In genomic region chr16:50306727-50307126, GRCm38 (mm10) we compare ENCODE assay signal across 9 mouse cellular contexts.
A peak's percentile ranks its signal among the peaks of the same experiment; 100 is the strongest.
DNase-seq lines count a peak whose midpoint lies in the region; ATAC-seq and TF ChIP-seq lines count a peak whose summit lies in the region.
"Had no signal": no experiment of that assay in that cellular context is flagged by ENCODE, and none has a peak within 500 bp of the region (broad histone marks: within the 10 kb centered on the region; RNA-seq: fewer than 3 reads in every experiment).

No protein-coding gene starts in this region.

- TF ChIP-seq CTCF in lung, adult 2 months (IDR thresholded peaks at IDR 0.05; ENCODE audit: insufficient read depth, low read length) = peak; percentile 2; the same call in 1 of the 2 replicates

- ATAC-seq in forebrain, embryonic 12.5 days (ENCODE audit: low FRiP score) = peak; percentile 36; the same call in 1 of the 2 replicates
- no peak for ATAC-seq in forebrain, embryonic 11.5 days (replicated peaks; ENCODE audit: low FRiP score)
- ATAC-seq in embryonic facial prominence, embryonic 14.5 days (ENCODE audit: low read depth) = no peak
- peak; percentile 24; the same call in 1 of the 2 replicates for ATAC-seq in neural tube, embryonic 15.5 days (ENCODE audit: low FRiP score)

- H3K9me3 ChIP-seq in forebrain, embryonic 12.5 days = no peaks in the 10 kb centered on the region
- H3K9me3 ChIP-seq in forebrain, embryonic 11.5 days (ENCODE audit: control insufficient read depth, low read length) = no peaks in the 10 kb centered on the region
- no peaks in the 10 kb centered on the region for H3K9me3 ChIP-seq in embryonic facial prominence, embryonic 14.5 days (ENCODE audit: control insufficient read depth, low read length)
- no peaks in the 10 kb centered on the region for H3K9me3 ChIP-seq in neural tube, embryonic 15.5 days (replicated peaks)
- H3K9me3 ChIP-seq: limb, embryonic 12.5 days had no signal

- H3K27me3 ChIP-seq in forebrain, embryonic 12.5 days = no peaks in the 10 kb centered on the region
- no peaks in the 10 kb centered on the region for H3K27me3 ChIP-seq in forebrain, embryonic 11.5 days (ENCODE audit: control insufficient read depth, insufficient read depth, low read length)
- H3K27me3 ChIP-seq in embryonic facial prominence, embryonic 14.5 days (replicated peaks; ENCODE audit: control insufficient read depth, insufficient read depth, low read length) = no peaks in the 10 kb centered on the region
- H3K27me3 ChIP-seq in neural tube, embryonic 15.5 days (replicated peaks) = no peaks in the 10 kb centered on the region
- H3K27me3 ChIP-seq: limb, embryonic 12.5 days had no signal

- no peaks in the 10 kb centered on the region for H3K36me3 ChIP-seq in forebrain, embryonic 12.5 days (replicated peaks)
- H3K36me3 ChIP-seq in forebrain, embryonic 11.5 days (ENCODE audit: control insufficient read depth, insufficient read depth, low read length) = no peaks in the 10 kb centered on the region
- no peaks in the 10 kb centered on the region for H3K36me3 ChIP-seq in embryonic facial prominence, embryonic 14.5 days (ENCODE audit: control insufficient read depth, insufficient read depth, low read length)
- H3K36me3 ChIP-seq in neural tube, embryonic 15.5 days = no peaks in the 10 kb centered on the region
- H3K36me3 ChIP-seq: limb, embryonic 12.5 days had no signal

- no peak for TF ChIP-seq POLR2A in lung, adult 2 months (IDR thresholded peaks at IDR 0.05; ENCODE audit: borderline replicate concordance, extremely low read depth, low read depth, low read length)

- intact Hi-C loops in left cerebral cortex, postnatal 4 days (cut with DNase I) = loop anchor here (5.0 kb wide), 1 partner anchor 49 kb away; no protein-coding TSS in a partner anchor

- no peak overlapping the region for H3K9ac ChIP-seq in forebrain, embryonic 12.5 days
- no peak overlapping the region for H3K9ac ChIP-seq in forebrain, embryonic 11.5 days (ENCODE audit: low read length)
- H3K9ac ChIP-seq in embryonic facial prominence, embryonic 14.5 days (ENCODE audit: low read depth, low read length) = no peak overlapping the region
- H3K9ac ChIP-seq in neural tube, embryonic 15.5 days (replicated peaks) = no peak overlapping the region
- H3K9ac ChIP-seq: limb, embryonic 12.5 days had no signal

- no peak overlapping the region for H3K4me2 ChIP-seq in forebrain, embryonic 12.5 days
- no peak overlapping the region for H3K4me2 ChIP-seq in forebrain, embryonic 11.5 days (ENCODE audit: low read depth, low read length, severe bottlenecking)
- no peak overlapping the region for H3K4me2 ChIP-seq in embryonic facial prominence, embryonic 14.5 days (ENCODE audit: low read depth, low read length)
- H3K4me2 ChIP-seq in neural tube, embryonic 15.5 days = no peak overlapping the region
- H3K4me2 ChIP-seq: limb, embryonic 12.5 days had no signal

- no peak overlapping the region for H3K4me3 ChIP-seq in forebrain, embryonic 12.5 days (replicated peaks)
- no peak overlapping the region for H3K4me3 ChIP-seq in forebrain, embryonic 11.5 days (ENCODE audit: low read depth, low read length)
- no peak overlapping the region for H3K4me3 ChIP-seq in lung, adult 2 months (replicated peaks; ENCODE audit: extremely low read depth, low read depth, low read length)
- no peak overlapping the region for H3K4me3 ChIP-seq in embryonic facial prominence, embryonic 14.5 days (ENCODE audit: low read depth, low read length)
- H3K4me3 ChIP-seq in neural tube, embryonic 15.5 days (replicated peaks) = no peak overlapping the region
- H3K4me3 ChIP-seq: limb, embryonic 12.5 days had no signal

- no peak for DNase-seq in forebrain, embryonic 11.5 days (ENCODE audit: low spot score)
- DNase-seq in lung, adult 2 months = no peak
- no peak for DNase-seq in lung, postnatal 36 days
- DNase-seq in embryonic facial prominence, embryonic 14.5 days (ENCODE audit: low spot score) = peak; percentile 58
- no peak for DNase-seq in left cerebral cortex, postnatal 4 days
- no peak for DNase-seq in urinary bladder, postnatal 25 days (ENCODE audit: low spot score)

- no peak overlapping the region for H3K27ac ChIP-seq in forebrain, embryonic 12.5 days
- no peak overlapping the region for H3K27ac ChIP-seq in forebrain, embryonic 11.5 days (ENCODE audit: low read depth, low read length)
- no peak overlapping the region for H3K27ac ChIP-seq in embryonic facial prominence, embryonic 14.5 days (replicated peaks; ENCODE audit: low read depth, low read length)
- no peak overlapping the region for H3K27ac ChIP-seq in neural tube, embryonic 15.5 days (replicated peaks)
- H3K27ac ChIP-seq: limb, embryonic 12.5 days had no signal

- H3K4me1 ChIP-seq in forebrain, embryonic 12.5 days = no peaks in the 10 kb centered on the region
- no peaks in the 10 kb centered on the region for H3K4me1 ChIP-seq in forebrain, embryonic 11.5 days (replicated peaks; ENCODE audit: control insufficient read depth, insufficient read depth, low read length)
- H3K4me1 ChIP-seq in lung, adult 2 months (ENCODE audit: control insufficient read depth, insufficient read depth, low read length) = peaks cover 3% of the 10 kb centered on the region
- no peaks in the 10 kb centered on the region for H3K4me1 ChIP-seq in embryonic facial prominence, embryonic 14.5 days (ENCODE audit: control insufficient read depth, insufficient read depth, low read length)
- no peaks in the 10 kb centered on the region for H3K4me1 ChIP-seq in neural tube, embryonic 15.5 days
- H3K4me1 ChIP-seq: limb, embryonic 12.5 days had no signal

Comparison
In these comparisons a context has a peak if more than half of its experiments do, and no peak if none do; other contexts are left out.
1. ATAC-seq: peak in forebrain, embryonic 12.5 days (single experiment) and neural tube, embryonic 15.5 days (single experiment); none in forebrain, embryonic 11.5 days (single experiment) and embryonic facial prominence, embryonic 14.5 days (single experiment).